Comparison of ENCODE assay signal across 8 mouse cellular contexts in genomic region chr13:56003724-56004393, GRCm38 (mm10).
A peak's percentile ranks its signal among the peaks of the same experiment; 100 is the strongest.
DNase-seq lines count a peak whose midpoint lies in the region; ATAC-seq lines count a peak whose summit lies in the region.

No protein-coding gene starts in this region.

- H3K27me3 ChIP-seq in forebrain, embryonic 14.5 days (replicated peaks; ENCODE audit: control insufficient read depth, insufficient read depth, low read length), result no peaks in the 10 kb centered on the region
- H3K27me3 ChIP-seq in forebrain, embryonic 16.5 days (replicated peaks; ENCODE audit: control insufficient read depth, insufficient read depth, low read length), result no peaks in the 10 kb centered on the region
- H3K27me3 ChIP-seq in neural tube, embryonic 13.5 days, result no peaks in the 10 kb centered on the region

- no peak overlapping the region for H3K27ac ChIP-seq in forebrain, embryonic 14.5 days (ENCODE audit: low read depth, low read length)
- H3K27ac ChIP-seq in forebrain, embryonic 16.5 days (ENCODE audit: low read length), result no peak overlapping the region
- H3K27ac ChIP-seq in neural tube, embryonic 13.5 days (replicated peaks), result peak overlapping the region; percentile 34

- H3K4me1 ChIP-seq in forebrain, embryonic 14.5 days (ENCODE audit: control insufficient read depth, insufficient read depth, low read length), result no peaks in the 10 kb centered on the region
- H3K4me1 ChIP-seq in forebrain, embryonic 16.5 days (replicated peaks; ENCODE audit: control insufficient read depth, insufficient read depth, low read length), result peaks cover 4% of the 10 kb centered on the region
- peaks cover 17% of the 10 kb centered on the region for H3K4me1 ChIP-seq in neural tube, embryonic 13.5 days (replicated peaks)

- 83% methylated on average over 18 of the region's 18 CpGs for WGBS in forebrain, embryonic 14.5 days
- whole genome bisulfite sequencing in forebrain, embryonic 16.5 days, result 69% methylated on average over 18 of the region's 18 CpGs
- WGBS in neural tube, embryonic 13.5 days, result 39% methylated on average over 18 of the region's 18 CpGs

- intact Hi-C loops in heart, postnatal 36 days (cut with DNase I), result no loop called here
- intact Hi-C loops in left cerebral cortex, postnatal 14 days (cut with DNase I), result no loop called here

- H3K9ac ChIP-seq in forebrain, embryonic 14.5 days (ENCODE audit: low read length), result no peak overlapping the region
- H3K9ac ChIP-seq in forebrain, embryonic 16.5 days (replicated peaks; ENCODE audit: low read depth, low read length), result no peak overlapping the region
- H3K9ac ChIP-seq in neural tube, embryonic 13.5 days, result no peak overlapping the region

- no peaks in the 10 kb centered on the region for H3K9me3 ChIP-seq in forebrain, embryonic 14.5 days (replicated peaks; ENCODE audit: control insufficient read depth, low read length)
- H3K9me3 ChIP-seq in forebrain, embryonic 16.5 days (ENCODE audit: control insufficient read depth, low read length), result no peaks in the 10 kb centered on the region
- no peaks in the 10 kb centered on the region for H3K9me3 ChIP-seq in neural tube, embryonic 13.5 days

- no peak for ATAC-seq in forebrain, embryonic 14.5 days
- no peak for ATAC-seq in forebrain, embryonic 16.5 days
- ATAC-seq in neural tube, embryonic 13.5 days (ENCODE audit: low read depth), result peak; percentile 64

- peak; percentile 59 for DNase-seq in forebrain, embryonic 14.5 days (ENCODE audit: low spot score)
- DNase-seq in Muller cell, postnatal 12 days (ENCODE audit: inconsistent ontology term), result peak; percentile 13
- DNase-seq in embryo, embryonic 11 days, result peak; percentile 69
- DNase-seq in heart, postnatal 36 days, result peak; percentile 17 to 27
- DNase-seq in left cerebral cortex, postnatal 14 days (ENCODE audit: low spot score in 2 of 2), result peak; percentile 46 to 51
- DNase-seq in spleen, adult 12 weeks (ENCODE audit: low spot score), result no peak

- H3K4me3 ChIP-seq in forebrain, embryonic 14.5 days (ENCODE audit: low read depth, low read length), result no peak overlapping the region
- H3K4me3 ChIP-seq in forebrain, embryonic 16.5 days (replicated peaks; ENCODE audit: low read length), result no peak overlapping the region
- no peak overlapping the region for H3K4me3 ChIP-seq in neural tube, embryonic 13.5 days

- H3K36me3 ChIP-seq in forebrain, embryonic 14.5 days (ENCODE audit: control insufficient read depth, insufficient read depth, low read length), result no peaks in the 10 kb centered on the region
- no peaks in the 10 kb centered on the region for H3K36me3 ChIP-seq in forebrain, embryonic 16.5 days (ENCODE audit: control insufficient read depth, insufficient read depth)
- no peaks in the 10 kb centered on the region for H3K36me3 ChIP-seq in neural tube, embryonic 13.5 days

- H3K4me2 ChIP-seq in forebrain, embryonic 14.5 days (ENCODE audit: low read length), result no peak overlapping the region
- no peak overlapping the region for H3K4me2 ChIP-seq in forebrain, embryonic 16.5 days (ENCODE audit: low read length)
- no peak overlapping the region for H3K4me2 ChIP-seq in neural tube, embryonic 13.5 days
